Mouse (Mus musculus) embryonic facial prominence, embryonic 14.5 days (tissue): ENCODE data around the gene Iffo1. TPM values are rescaled to one million over a fixed set of nuclear protein-coding genes. Genes with fewer than 3 reads are reported as not detected.

Source experiments
- ATAC-seq: fragments of 200-750 bp; cut with Nextera tagmentation; 2 replicates; pipeline ENCODE4 v1.8.0; 2017; ENCODE audit warnings: low read depth, moderate number of reproducible peaks, moderate TSS enrichment
- DNase-seq: peaks from one replicate; pipeline ENCODE4 v3.0.0-alpha.2; 2015; ENCODE audit warnings: low spot score
- H3K27ac ChIP-seq: fragments of 300-500 bp; sonication (generic); replicated peaks from 2 replicates; pipeline ENCODE4 v1.5.1; 2014; ENCODE audit warnings: low read depth, mild to moderate bottlenecking, low read length, moderate library complexity
- H3K27me3 ChIP-seq: fragments of 300-500 bp; sonication (generic); replicated peaks from 2 replicates; pipeline ENCODE4 v1.6.1; 2014; ENCODE audit warnings: low read length; ENCODE audit not compliant: control insufficient read depth, insufficient read depth
- H3K36me3 ChIP-seq: fragments of 300-500 bp; sonication (generic); 2 replicates; pipeline ENCODE4 v1.6.1; 2014; ENCODE audit warnings: low read length, mixed read lengths; ENCODE audit not compliant: control insufficient read depth, insufficient read depth
- H3K4me1 ChIP-seq: fragments of 300-500 bp; sonication (generic); 2 replicates; pipeline ENCODE4 v1.6.1; 2014; ENCODE audit warnings: antibody characterized with exemption, low read length; ENCODE audit not compliant: control insufficient read depth, insufficient read depth
- H3K4me2 ChIP-seq: fragments of 300-500 bp; sonication (generic); 2 replicates; pipeline ENCODE4 v1.6.1; 2014; ENCODE audit warnings: low read depth, mild to moderate bottlenecking, low read length, moderate library complexity, mixed read lengths
- H3K4me3 ChIP-seq: fragments of 300-500 bp; sonication (generic); 2 replicates; pipeline ENCODE4 v1.5.1; 2014; ENCODE audit warnings: low read depth, mild to moderate bottlenecking, low read length
- H3K9ac ChIP-seq: fragments of 300-500 bp; sonication (generic); 2 replicates; pipeline ENCODE4 v1.6.1; 2014; ENCODE audit warnings: low read depth, mild to moderate bottlenecking, low read length, moderate library complexity, mixed read lengths
- H3K9me3 ChIP-seq: fragments of 300-500 bp; sonication (generic); 2 replicates; pipeline ENCODE4 v1.6.1; 2016; ENCODE audit warnings: low read length; ENCODE audit not compliant: control insufficient read depth
- WGBS: fragments of 180-500 bp; shearing (Covaris S2); extraction: QIAGEN DNeasy Blood & Tissue Kit; methylation state at CpG from one replicate; pipeline ENCODE4 v1.1.7; 2014; 5-methylcytosine and 5-hydroxymethylcytosine counted together
- polyA plus RNA-seq: library from polyadenylated mRNA; unstranded; fragments of >200 nt; fragmentation: Nextera tagmentation; extraction: Ambion mirVana; gene quantifications from 2 replicates; pipeline ENCODE4 v1.2.1, GENCODE M21; 2014

The Iffo1 gene
- polyA plus RNA-seq, result 37.9 and 43.7 TPM in 2 replicates

DNA sequence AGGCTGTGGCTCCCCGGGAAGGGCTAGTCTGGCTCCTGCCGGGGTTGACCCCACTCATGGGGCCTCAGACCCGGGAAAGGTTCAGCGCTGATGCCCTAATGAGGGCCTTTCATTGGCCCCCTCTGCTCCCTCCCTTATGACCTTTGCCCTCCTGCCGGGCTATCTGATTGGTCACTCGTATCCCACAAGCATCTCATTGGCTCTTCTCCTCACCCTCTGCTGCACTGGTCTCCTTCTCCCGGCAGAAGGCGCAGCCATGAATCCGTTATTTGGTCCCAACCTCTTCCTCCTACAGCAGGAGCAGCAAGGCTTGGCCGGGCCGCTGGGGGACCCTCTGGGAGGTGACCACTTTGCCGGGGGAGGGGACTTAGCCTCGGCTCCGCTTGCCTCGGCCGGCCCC is at the start of gene Iffo1:
TSS of gene Iffo1 (plus strand) at position 241 of the 400 bp plus-strand sequence.
- Histone ChIP-seq H3K9me3 (no peaks in the 10 kb centered on the region), H3K9ac (peak within 1 kb of the TSS; percentile 81), H3K27me3 (no peaks in the 10 kb centered on the region), H3K27ac (peak within 1 kb of the TSS; percentile 89), H3K36me3 (peaks cover 41% of the 10 kb centered on the region), H3K4me3 (peak within 1 kb of the TSS; percentile 71), H3K4me1 (peaks cover 18% of the 10 kb centered on the region), H3K4me2 (peak within 1 kb of the TSS; percentile 93)
- DNase-seq, result peak; percentile 96
- peak; percentile 92 for ATAC-seq
- WGBS, result 3% methylated on average over 14 of the region's 16 CpGs

DNA sequence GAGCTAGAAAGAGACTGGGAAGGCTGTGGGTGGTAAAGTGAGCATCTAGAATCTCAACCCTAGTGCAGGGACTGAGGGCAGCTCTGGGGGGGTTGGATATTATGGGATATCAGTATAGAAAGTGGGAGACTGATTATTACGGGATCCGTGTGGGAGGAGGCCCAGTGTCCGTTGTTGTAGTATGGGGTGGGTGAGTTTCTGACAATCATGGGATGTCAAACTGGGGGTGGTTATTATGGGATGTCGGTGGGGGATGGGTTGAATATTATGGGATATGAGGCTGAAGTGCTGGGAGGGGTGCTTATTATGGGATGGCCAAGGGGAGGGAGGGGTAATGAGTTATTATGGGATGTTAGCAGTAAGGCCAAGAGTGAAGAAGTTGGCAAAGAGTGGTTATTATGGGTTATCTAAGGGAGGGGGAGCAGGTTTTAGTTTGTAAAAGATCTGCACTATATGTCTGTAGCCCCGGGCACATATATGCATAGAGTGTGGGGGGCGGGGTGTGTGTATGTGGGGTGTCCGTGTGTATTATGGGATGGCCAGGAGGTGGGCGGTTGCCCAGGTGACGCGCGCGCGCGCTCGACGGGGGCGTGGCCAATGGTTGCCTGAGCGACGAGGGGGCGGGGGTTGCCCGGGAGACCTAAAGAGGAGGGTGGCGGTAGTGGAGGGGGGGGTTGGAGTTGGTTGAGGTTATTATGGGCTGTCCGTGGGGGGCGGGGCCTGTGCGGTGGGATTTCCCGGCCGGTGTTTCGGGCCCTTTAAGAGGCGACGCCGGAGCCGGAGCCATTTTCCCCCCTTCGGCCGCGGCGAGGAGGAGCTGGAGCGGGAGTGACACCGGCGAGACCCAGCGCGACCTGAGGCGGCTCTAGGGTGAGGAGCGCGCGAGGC is 49.4 kb upstream of the Iffo1 start, which contains the start of gene Chd4:
TSS of gene Chd4 (plus strand) at position 591 of the 888 bp plus-strand sequence.
- peak; percentile 96 for DNase-seq
- 7% methylated on average over 14 of the region's 45 CpGs for WGBS
- no peaks in the 10 kb centered on the region for H3K9me3 ChIP-seq
- H3K4me3 ChIP-seq, result peak within 1 kb of the TSS; percentile 71
- H3K9ac ChIP-seq, result peak within 1 kb of the TSS; percentile 88
- H3K4me2 ChIP-seq, result peak within 1 kb of the TSS; percentile 84
- peak; percentile 63 for ATAC-seq
- peak within 1 kb of the TSS; percentile 94 for H3K27ac ChIP-seq
- H3K27me3 ChIP-seq, result no peaks in the 10 kb centered on the region
- peaks cover 23% of the 10 kb centered on the region for H3K4me1 ChIP-seq
- peaks cover 22% of the 10 kb centered on the region for H3K36me3 ChIP-seq

DNA sequence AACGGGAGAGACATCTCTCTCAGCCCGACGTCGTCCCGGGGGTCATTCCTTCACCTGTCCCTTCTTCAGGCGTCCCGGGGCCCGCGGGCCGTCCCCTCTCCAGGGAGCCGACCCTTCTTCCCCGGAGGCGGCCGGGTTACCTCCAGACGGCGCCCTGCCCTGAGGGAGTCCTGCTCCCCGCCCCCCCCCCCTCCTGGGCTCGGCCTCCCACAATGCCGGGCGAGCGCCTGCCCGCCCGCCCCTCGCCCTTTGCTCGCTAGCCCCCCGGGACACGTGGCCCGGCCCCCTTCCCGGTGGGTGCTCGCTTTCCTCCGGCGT is 48.8 kb upstream of the Iffo1 start:
- Histone ChIP-seq H3K9ac (peak overlapping the region; percentile 88), H3K4me1 (peaks cover 22% of the 10 kb centered on the region), H3K4me2 (peak overlapping the region; percentile 84), H3K9me3 (no peaks in the 10 kb centered on the region), H3K27me3 (no peaks in the 10 kb centered on the region), H3K36me3 (peaks cover 28% of the 10 kb centered on the region), H3K27ac (peak overlapping the region; percentile 94), H3K4me3 (peak overlapping the region; percentile 71)
- 0 out of 2 replicates have a peak, but pooled peaks have one; percentile 2 for ATAC-seq
- 0% methylated on average over 12 of the region's 32 CpGs for WGBS
- no peak for DNase-seq

DNA sequence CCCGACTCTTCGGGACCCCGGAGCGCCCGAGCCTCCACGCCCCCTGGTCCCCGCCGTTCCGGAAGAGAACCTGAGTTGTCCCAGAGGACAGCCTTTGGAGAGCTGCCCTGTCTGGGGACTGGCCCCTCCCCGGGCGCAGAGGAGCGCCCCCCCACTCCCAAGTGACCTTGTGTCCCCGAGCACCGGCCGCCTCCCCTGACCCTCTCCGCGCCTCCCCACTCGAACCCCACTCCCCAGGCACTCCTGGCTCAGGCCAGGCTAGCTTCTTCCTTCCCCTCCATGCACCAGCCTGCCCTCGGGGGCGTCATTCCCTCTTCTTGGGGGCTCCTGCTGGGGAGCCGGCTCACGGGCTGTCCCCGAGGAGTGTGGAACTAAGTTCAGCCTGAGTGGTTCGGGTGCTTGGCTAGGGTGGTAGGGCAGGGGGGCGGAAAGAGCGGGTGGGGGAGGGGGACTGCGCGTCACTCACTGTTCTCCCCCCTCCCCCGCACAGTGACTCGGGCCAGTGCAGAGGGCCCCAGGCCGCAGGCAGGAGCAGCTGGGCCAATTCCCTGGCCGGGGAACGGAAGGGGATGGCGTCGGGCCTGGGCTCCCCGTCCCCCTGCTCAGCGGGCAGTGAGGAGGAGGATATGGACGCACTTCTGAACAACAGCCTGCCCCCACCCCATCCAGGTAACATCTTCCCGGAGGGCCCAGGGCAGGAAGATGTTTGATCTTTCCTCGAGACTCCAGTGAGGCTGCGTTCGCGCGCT is 48.3 kb upstream of the Iffo1 start:
- Histone ChIP-seq H3K9me3 (no peaks in the 10 kb centered on the region), H3K9ac (peak overlapping the region; percentile 88), H3K36me3 (peaks cover 33% of the 10 kb centered on the region), H3K4me2 (peak overlapping the region; percentile 84), H3K27me3 (no peaks in the 10 kb centered on the region), H3K27ac (peak overlapping the region; percentile 94), H3K4me1 (peaks cover 22% of the 10 kb centered on the region), H3K4me3 (peak overlapping the region; percentile 71)
- DNase-seq (peak; percentile 69), ATAC-seq (peak; percentile 42)
- WGBS, result under 1% methylated on average over 26 of the region's 44 CpGs

DNA sequence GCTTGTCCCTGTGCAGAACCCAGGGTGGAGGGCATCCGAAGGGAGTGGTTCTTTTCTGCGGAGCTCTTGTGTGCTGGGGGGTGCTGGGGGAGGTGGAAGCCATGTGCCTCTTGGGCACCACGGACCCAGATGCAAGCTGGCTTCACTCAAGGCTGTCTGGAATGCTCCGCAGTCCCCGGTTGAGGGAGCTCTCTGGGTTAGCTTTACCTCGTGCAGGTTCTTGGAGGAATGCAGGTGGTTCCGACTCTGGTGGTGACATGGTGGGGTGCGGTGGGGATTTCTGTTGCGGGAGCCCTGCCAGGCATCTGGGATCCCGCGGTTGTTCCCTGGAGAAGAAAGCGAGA is 47.7 kb upstream of the Iffo1 start:
- WGBS, result 0% methylated on average over 12 of the region's 12 CpGs
- H3K27ac ChIP-seq, result peak overlapping the region; percentile 94
- H3K9ac ChIP-seq, result peak overlapping the region; percentile 88
- DNase-seq (peak; percentile 40), ATAC-seq (peak; percentile 7)
- peaks cover 39% of the 10 kb centered on the region for H3K36me3 ChIP-seq
- no peaks in the 10 kb centered on the region for H3K27me3 ChIP-seq
- H3K9me3 ChIP-seq, result no peaks in the 10 kb centered on the region
- H3K4me3 ChIP-seq, result peak overlapping the region; percentile 71
- peak overlapping the region; percentile 84 for H3K4me2 ChIP-seq
- peaks cover 22% of the 10 kb centered on the region for H3K4me1 ChIP-seq

DNA sequence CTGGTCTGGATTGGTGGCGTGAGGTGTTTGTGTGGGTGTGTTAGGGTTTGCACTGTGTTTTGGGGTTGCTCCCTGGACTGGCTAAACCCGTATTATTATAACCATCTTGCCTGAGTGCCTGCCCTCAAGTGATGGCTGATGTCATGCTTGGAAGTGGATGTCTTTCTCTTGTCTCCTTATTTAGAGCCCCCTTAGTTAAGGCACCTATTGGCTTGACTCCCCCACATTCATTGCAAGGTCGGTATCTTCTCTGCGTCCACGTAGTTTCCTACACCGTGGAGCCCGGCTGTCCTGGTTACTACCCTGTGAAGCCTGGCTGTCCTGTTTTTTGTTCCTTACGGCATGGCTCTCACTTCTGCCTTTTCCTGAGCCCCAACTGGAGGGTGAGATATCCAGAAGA is 47.1 kb upstream of the Iffo1 start:
- 48% methylated on average over 8 of the region's 8 CpGs for WGBS
- Histone ChIP-seq H3K27ac (no peak overlapping the region), H3K9me3 (no peaks in the 10 kb centered on the region), H3K4me2 (peak overlapping the region; percentile 84), H3K4me1 (peaks cover 22% of the 10 kb centered on the region), H3K4me3 (peak overlapping the region; percentile 71), H3K36me3 (peaks cover 45% of the 10 kb centered on the region), H3K27me3 (no peaks in the 10 kb centered on the region), H3K9ac (peak overlapping the region; percentile 88)
- DNase-seq, result no peak
- no peak for ATAC-seq

DNA sequence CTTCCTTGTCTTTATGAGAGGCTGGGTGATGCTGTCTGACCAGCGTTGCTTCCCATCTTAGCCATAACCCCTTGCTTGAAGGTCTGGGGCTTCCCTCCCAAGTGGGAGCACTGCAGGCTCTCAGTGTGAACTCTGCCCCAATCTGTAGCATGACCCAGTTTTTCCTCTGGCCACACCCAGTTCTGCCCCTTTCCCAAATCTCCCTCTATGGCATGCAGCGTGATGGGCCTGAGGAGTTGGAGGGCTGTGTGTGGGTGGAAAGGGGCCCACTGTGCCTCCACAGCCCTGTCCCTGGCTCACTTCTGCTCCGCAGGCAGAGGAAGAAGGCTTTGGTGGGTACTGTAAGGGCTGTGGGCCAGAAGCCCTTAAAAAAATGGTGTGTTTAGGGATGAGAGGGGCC is 46.5 kb upstream of the Iffo1 start:
- ATAC-seq (no peak), DNase-seq (no peak)
- peaks cover 49% of the 10 kb centered on the region for H3K36me3 ChIP-seq
- H3K9me3 ChIP-seq, result no peaks in the 10 kb centered on the region
- peaks cover 22% of the 10 kb centered on the region for H3K4me1 ChIP-seq
- H3K27me3 ChIP-seq, result no peaks in the 10 kb centered on the region
- H3K4me3 ChIP-seq, result peak overlapping the region; percentile 71
- peak overlapping the region; percentile 88 for H3K9ac ChIP-seq
- WGBS, result 49% methylated on average over 3 of the region's 3 CpGs
- H3K4me2 ChIP-seq, result peak overlapping the region; percentile 84
- H3K27ac ChIP-seq, result no peak overlapping the region

DNA sequence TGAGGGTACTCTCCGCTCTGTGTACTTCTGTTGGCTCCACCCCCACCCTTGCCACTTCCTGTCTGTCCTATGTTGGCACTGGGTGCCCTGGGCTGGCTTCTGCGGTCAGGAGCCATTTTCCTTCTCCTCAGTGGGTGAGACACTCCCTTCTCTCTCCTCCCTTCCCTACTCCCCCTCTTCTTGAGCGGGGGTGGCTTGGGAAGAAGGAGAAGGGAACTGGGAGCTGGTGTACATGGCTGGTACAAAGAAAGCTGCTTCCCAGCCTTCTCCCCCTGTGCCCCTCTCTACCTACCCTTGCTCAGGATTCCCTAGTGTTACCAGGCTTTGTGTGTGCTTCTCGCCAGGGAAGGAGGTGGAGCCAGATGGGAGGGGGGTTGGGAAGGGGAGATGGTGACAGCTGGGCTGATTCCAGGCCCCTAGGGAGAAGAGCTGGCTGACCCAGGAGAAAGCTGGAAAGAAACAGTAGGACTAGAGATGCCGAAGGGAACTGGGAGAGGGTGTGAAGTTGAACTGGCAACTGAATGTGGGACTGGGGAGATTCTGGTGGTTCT is 45.5 kb upstream of the Iffo1 start:
- Histone ChIP-seq H3K36me3 (peaks cover 59% of the 10 kb centered on the region), H3K9ac (peak overlapping the region; percentile 6; the same call in 1 of the 2 replicates), H3K4me3 (peak overlapping the region; percentile 5; the same call in 1 of the 2 replicates), H3K27me3 (no peaks in the 10 kb centered on the region), H3K4me2 (peak overlapping the region; percentile 84), H3K4me1 (peaks cover 22% of the 10 kb centered on the region), H3K27ac (no peak overlapping the region), H3K9me3 (no peaks in the 10 kb centered on the region)
- ATAC-seq (0 out of 2 replicates have a peak, but pooled peaks have one; percentile 4), DNase-seq (peak; percentile 63)
- WGBS, result 44% methylated on average over 5 of the region's 5 CpGs
